Comparison of ENCODE assay signal across 29 mouse cellular contexts in genomic region chr8:8973334-8973733, GRCm38 (mm10).
DNase-seq lines count a peak whose midpoint lies in the region; ATAC-seq and TF ChIP-seq lines count a peak whose summit lies in the region.
"Had no signal": no experiment of that assay in that cellular context is flagged by ENCODE, and none has a peak within 500 bp of the region (broad histone marks: within the 10 kb centered on the region; RNA-seq: fewer than 3 reads in every experiment).

No protein-coding gene starts in this region.

- no peak overlapping the region for H3K27ac ChIP-seq in heart, embryonic 11.5 days (ENCODE audit: low read depth, low read length)
- no peak overlapping the region for H3K27ac ChIP-seq in heart, embryonic 16.5 days (ENCODE audit: low read length)
- no peak overlapping the region for H3K27ac ChIP-seq in heart, adult 2 months
- H3K27ac ChIP-seq: hindbrain, embryonic 12.5 days; hindbrain, postnatal 0 days; intestine, embryonic 15.5 days; layer of hippocampus, adult 2 months; left cerebral cortex, adult 2 months; limb, embryonic 13.5 days; neural tube, embryonic 13.5 days; stomach, embryonic 15.5 days had no signal

- no peaks in the 10 kb centered on the region for H3K36me3 ChIP-seq in heart, embryonic 11.5 days (ENCODE audit: control insufficient read depth, insufficient read depth, low read length)
- no peaks in the 10 kb centered on the region for H3K36me3 ChIP-seq in heart, embryonic 16.5 days (ENCODE audit: control insufficient read depth, insufficient read depth)
- H3K36me3 ChIP-seq in heart, adult 2 months (ENCODE audit: control insufficient read depth, insufficient read depth, low read length) = no peaks in the 10 kb centered on the region
- H3K36me3 ChIP-seq: G1E; hindbrain, embryonic 12.5 days; intestine, embryonic 15.5 days; limb, embryonic 13.5 days; neural tube, embryonic 13.5 days; stomach, embryonic 15.5 days had no signal

- WGBS in heart, embryonic 11.5 days (ENCODE audit: insufficient replicate concordance) = 56% methylated on average over 6 of the region's 6 CpGs
- WGBS in heart, embryonic 16.5 days = 41% methylated on average over 6 of the region's 6 CpGs
- 37% methylated on average over 6 of the region's 6 CpGs for WGBS in heart, adult 2 months

- H3K4me1 ChIP-seq in heart, embryonic 11.5 days (ENCODE audit: control insufficient read depth, insufficient read depth, low read length) = no peaks in the 10 kb centered on the region
- peaks cover 15% of the 10 kb centered on the region for H3K4me1 ChIP-seq in heart, embryonic 16.5 days (ENCODE audit: control insufficient read depth, insufficient read depth, low read length)
- H3K4me1 ChIP-seq in heart, adult 2 months (ENCODE audit: control insufficient read depth, insufficient read depth, low read length) = peaks cover 5% of the 10 kb centered on the region; the same call in 1 of the 2 replicates
- H3K4me1 ChIP-seq: hindbrain, embryonic 12.5 days; intestine, embryonic 15.5 days; neural tube, embryonic 13.5 days; stomach, embryonic 15.5 days had no signal

- TF ChIP-seq POLR2A in heart, adult 2 months (IDR thresholded peaks at IDR 0.05; ENCODE audit: insufficient read depth, low read depth, low read length) = no peak

- H3K79me2 ChIP-seq in heart, adult 2 months (replicated peaks; ENCODE audit: control insufficient read depth, insufficient read depth, low read length) = no peaks in the 10 kb centered on the region

- H3K9ac ChIP-seq in heart, embryonic 11.5 days (ENCODE audit: low read depth, low read length) = no peak overlapping the region
- H3K9ac ChIP-seq in heart, embryonic 16.5 days (ENCODE audit: low read length) = no peak overlapping the region
- no peak overlapping the region for H3K9ac ChIP-seq in heart, adult 2 months (ENCODE audit: low read depth, low read length)
- H3K9ac ChIP-seq: hindbrain, embryonic 12.5 days; intestine, embryonic 15.5 days; limb, embryonic 13.5 days; neural tube, embryonic 13.5 days; stomach, embryonic 15.5 days had no signal

- intact Hi-C loops in heart, postnatal 36 days (cut with DNase I) = no loop called here
- intact Hi-C loops in heart, adult 2 months (cut with DNase I) = no loop called here
- intact Hi-C loops in gastrocnemius, postnatal 14 days (cut with DNase I; ENCODE audit: low total_unique reads) = no loop called here

- H3K4me3 ChIP-seq in heart, embryonic 11.5 days (ENCODE audit: low read depth, low read length) = no peak overlapping the region
- H3K4me3 ChIP-seq in heart, embryonic 16.5 days (ENCODE audit: low read length) = no peak overlapping the region
- no peak overlapping the region for H3K4me3 ChIP-seq in heart, adult 2 months
- H3K4me3 ChIP-seq: erythroblast, embryonic 14.5 days; hindbrain, embryonic 12.5 days; intestine, embryonic 15.5 days; layer of hippocampus, adult 2 months; left cerebral cortex, adult 2 months; limb, embryonic 13.5 days; neural tube, embryonic 13.5 days; stomach, embryonic 15.5 days had no signal

- TF ChIP-seq EP300 in heart, adult 2 months (IDR thresholded peaks at IDR 0.05; ENCODE audit: insufficient read depth, low read depth, low read length) = no peak

- H3K4me2 ChIP-seq in heart, embryonic 11.5 days = peak overlapping the region; percentile 20
- peak overlapping the region; percentile 44 for H3K4me2 ChIP-seq in heart, embryonic 16.5 days (ENCODE audit: low read depth, low read length)
- H3K4me2 ChIP-seq: hindbrain, embryonic 12.5 days; intestine, embryonic 15.5 days; limb, embryonic 13.5 days; liver, embryonic 11.5 days; midbrain, embryonic 11.5 days; neural tube, embryonic 13.5 days; stomach, embryonic 15.5 days had no signal

- H3K9me3 ChIP-seq in heart, embryonic 11.5 days (replicated peaks; ENCODE audit: control insufficient read depth, low read length) = no peaks in the 10 kb centered on the region
- no peaks in the 10 kb centered on the region for H3K9me3 ChIP-seq in heart, embryonic 16.5 days (replicated peaks; ENCODE audit: control insufficient read depth, low read length)
- H3K9me3 ChIP-seq: G1E; hindbrain, embryonic 12.5 days; intestine, embryonic 15.5 days; neural tube, embryonic 13.5 days; stomach, embryonic 15.5 days had no signal

- H3K27me3 ChIP-seq in heart, embryonic 11.5 days (ENCODE audit: control insufficient read depth, insufficient read depth, low read length) = no peaks in the 10 kb centered on the region
- H3K27me3 ChIP-seq in heart, embryonic 16.5 days (ENCODE audit: control insufficient read depth, insufficient read depth, low read length) = no peaks in the 10 kb centered on the region
- no peaks in the 10 kb centered on the region for H3K27me3 ChIP-seq in heart, adult 2 months (ENCODE audit: control insufficient read depth, insufficient read depth, low read length)
- H3K27me3 ChIP-seq: hindbrain, embryonic 12.5 days; intestine, embryonic 15.5 days; limb, embryonic 13.5 days; neural tube, embryonic 13.5 days; Patski; stomach, embryonic 15.5 days had no signal

- DNase-seq in heart, postnatal 36 days = no peak
- no peak for DNase-seq in heart, adult 2 months
- no peak for DNase-seq in gastrocnemius, postnatal 14 days
- DNase-seq in cerebellum, adult 18-20 months = no peak
- DNase-seq: adrenal gland, postnatal 10 days; cerebellum, adult 11 months; cerebellum, adult 9-11 months; kidney, adult 2 months; kidney, postnatal 36 days; lung, postnatal 10 days; thymus, postnatal 14 days had no signal

- no peak for ATAC-seq in heart, embryonic 11.5 days (replicated peaks; ENCODE audit: insufficient number of reproducible peaks, low FRiP score, low TSS enrichment)
- no peak for ATAC-seq in heart, embryonic 16.5 days (replicated peaks; ENCODE audit: extremely low read depth, insufficient read depth, low FRiP score)
- ATAC-seq in common myeloid progenitor, adult 5-6 weeks (replicated peaks; ENCODE audit: low read depth, poor library complexity, severe bottlenecking) = peak; percentile 72
- ATAC-seq in neutrophil, adult 5-6 weeks (ENCODE audit: extremely low read depth, insufficient number of reproducible peaks, low FRiP score, poor library complexity, severe bottlenecking) = peak; percentile 55
- ATAC-seq: forebrain, embryonic 16.5 days; hindbrain, postnatal 0 days; intestine, embryonic 15.5 days; Patski had no signal

- no peak for TF ChIP-seq CTCF in heart, adult 2 months (IDR thresholded peaks at IDR 0.05)

Comparison
In these comparisons a context has a peak if more than half of its experiments do, and no peak if none do; other contexts are left out.
1. ATAC-seq: peak in common myeloid progenitor, adult 5-6 weeks (single experiment) and neutrophil, adult 5-6 weeks (single experiment); none in heart, embryonic 11.5 days (single experiment) and heart, embryonic 16.5 days (single experiment).